Mouse (Mus musculus) CH12.LX (cell line): ENCODE data around the gene B3glct. TPM values are rescaled to one million over a fixed set of nuclear protein-coding genes. Genes with fewer than 3 reads are reported as not detected.

Experiments
- DNase-seq: peaks from one replicate; pipeline ENCODE4 v3.0.0-alpha.2; 2013; ENCODE audit errors: extremely low read depth
- H3K27ac ChIP-seq: 2 replicates; pipeline ENCODE4 v1.5.1; 2012; ENCODE audit warnings: low read depth, mild to moderate bottlenecking, control low read depth, moderate library complexity; ENCODE audit not compliant: insufficient read depth
- H3K27me3 ChIP-seq: replicated peaks from 2 replicates; pipeline ENCODE3; 2012; ENCODE audit warnings: inconsistent platforms
- H3K36me3 ChIP-seq, 2 experiments: replicated peaks in 1 of 2; 2 replicates each; pipeline versions ENCODE3 to v1.6.1; 2012; ENCODE audit warnings: inconsistent platforms in 1 of 2, low read length in 1 of 2, mild to moderate bottlenecking in 1 of 2, mixed read lengths in 1 of 2, moderate library complexity in 1 of 2; ENCODE audit not compliant: control insufficient read depth in 1 of 2, insufficient read depth in 1 of 2
- H3K4me1 ChIP-seq, 2 experiments: 2 replicates each; pipeline ENCODE4 v1.6.1; 2012; ENCODE audit warnings: inconsistent platforms in 1 of 2, moderate library complexity in 1 of 2; ENCODE audit not compliant: insufficient read depth in 2 of 2, control insufficient read depth in 1 of 2
- H3K4me2 ChIP-seq: 2 replicates; pipeline ENCODE4 v1.6.1; 2012; ENCODE audit warnings: low read depth, mild to moderate bottlenecking, control low read depth; ENCODE audit not compliant: poor library complexity, insufficient read depth, severe bottlenecking
- H3K4me3 ChIP-seq, 3 experiments: fragments of 150-350 bp in 1 of 3; sonication (generic) in 1 of 3; replicated peaks in 1 of 3; 2 replicates each; pipeline versions ENCODE3 to v1.5.1; 2011 to 2012; ENCODE audit warnings: low read depth in 2 of 3, low read length in 2 of 3, mild to moderate bottlenecking in 2 of 3, moderate library complexity in 2 of 3, control low read depth in 1 of 3, improper control_type of control experiment in 1 of 3, inconsistent platforms in 1 of 3, mixed read lengths in 1 of 3; ENCODE audit not compliant: poor library complexity in 1 of 3
- H3K79me2 ChIP-seq: replicated peaks from 2 replicates; pipeline ENCODE4 v1.6.1; 2012; ENCODE audit warnings: mild to moderate bottlenecking, moderate library complexity; ENCODE audit not compliant: control insufficient read depth, poor library complexity, insufficient read depth, severe bottlenecking; ENCODE audit errors: extremely low read depth
- H3K9ac ChIP-seq: 2 replicates; pipeline ENCODE4 v1.6.1; 2012; ENCODE audit warnings: low read depth, mild to moderate bottlenecking, control low read depth, moderate library complexity; ENCODE audit not compliant: insufficient read depth
- H3K9me3 ChIP-seq: replicated peaks from 2 replicates; pipeline ENCODE3; 2012; ENCODE audit warnings: low read length, inconsistent platforms, mixed read lengths
- CHD1 ChIP-seq: IDR thresholded peaks from 2 replicates; pipeline ENCODE4 v1.6.1; 2012; ENCODE audit warnings: low read depth, low read length, improper control_type of control experiment, inconsistent platforms
- CTCF ChIP-seq, 2 experiments: IDR thresholded peaks in 1 of 2; conservative IDR thresholded peaks in 1 of 2; 2 replicates each; pipeline ENCODE4 v1.5.1; 2011 to 2012; ENCODE audit warnings: low read depth in 2 of 2, low read length in 2 of 2, improper control_type of control experiment in 1 of 2, inconsistent platforms in 1 of 2, mild to moderate bottlenecking in 1 of 2, moderate library complexity in 1 of 2
- ELF1 ChIP-seq: IDR thresholded peaks from 2 replicates; pipeline ENCODE4 v1.6.1; 2014; ENCODE audit warnings: low read depth, mild to moderate bottlenecking, inconsistent platforms, low read length, improper control_type of control experiment
- EP300 ChIP-seq: IDR thresholded peaks from 2 replicates; pipeline ENCODE4 v1.6.1; 2011; ENCODE audit warnings: low read length, improper control_type of control experiment
- GABPA ChIP-seq: IDR thresholded peaks from 2 replicates; pipeline ENCODE4 v1.6.1; 2012; ENCODE audit warnings: low read depth, low read length, improper control_type of control experiment, inconsistent platforms; ENCODE audit not compliant: insufficient replicate concordance
- HCFC1 ChIP-seq: IDR thresholded peaks from 2 replicates; pipeline ENCODE4 v1.6.1; 2012; ENCODE audit warnings: low read depth, mild to moderate bottlenecking, inconsistent platforms, low read length, improper control_type of control experiment
- JUND ChIP-seq: conservative IDR thresholded peaks from 2 replicates; pipeline ENCODE4 v1.6.1; 2011; ENCODE audit warnings: low read depth, low read length, improper control_type of control experiment
- KAT2A ChIP-seq: IDR thresholded peaks from 2 replicates; pipeline ENCODE4 v1.6.1; 2012; ENCODE audit warnings: low read length, improper control_type of control experiment, inconsistent platforms; ENCODE audit not compliant: insufficient replicate concordance
- MAX ChIP-seq: IDR thresholded peaks from 2 replicates; pipeline ENCODE4 v1.6.1; 2011; ENCODE audit warnings: low read length, improper control_type of control experiment
- MAZ ChIP-seq: IDR thresholded peaks from 2 replicates; pipeline ENCODE4 v1.6.1; 2012; ENCODE audit warnings: low read depth, mild to moderate bottlenecking, inconsistent platforms, low read length, improper control_type of control experiment, moderate library complexity
- MEF2A ChIP-seq: IDR thresholded peaks from 2 replicates; pipeline ENCODE4 v1.6.1; 2014; ENCODE audit warnings: low read depth, mild to moderate bottlenecking, inconsistent platforms, low read length, improper control_type of control experiment, borderline replicate concordance
- MYC ChIP-seq: IDR thresholded peaks from 2 replicates; pipeline ENCODE4 v1.6.1; 2011; ENCODE audit warnings: low read depth, mild to moderate bottlenecking, improper control_type of control experiment, low read length
- NELFE ChIP-seq: IDR thresholded peaks from 2 replicates; pipeline ENCODE4 v1.6.1; 2011; ENCODE audit warnings: low read depth, low read length, improper control_type of control experiment
- NRF1 ChIP-seq: IDR thresholded peaks from 2 replicates; pipeline ENCODE4 v1.6.1; 2014; ENCODE audit warnings: low read depth, mild to moderate bottlenecking, inconsistent platforms, low read length, improper control_type of control experiment, moderate library complexity
- PAX5 ChIP-seq: IDR thresholded peaks from 2 replicates; pipeline ENCODE4 v1.6.1; 2012; ENCODE audit warnings: low read length, inconsistent platforms, mixed read lengths
- SIN3A ChIP-seq: IDR thresholded peaks from 2 replicates; pipeline ENCODE4 v1.6.1; 2012; ENCODE audit warnings: low read length, improper control_type of control experiment, inconsistent platforms
- TCF12 ChIP-seq: IDR thresholded peaks from 2 replicates; pipeline ENCODE4 v1.6.1; 2014; ENCODE audit warnings: low read depth, mild to moderate bottlenecking, inconsistent platforms, low read length, improper control_type of control experiment
- USF2 ChIP-seq: conservative IDR thresholded peaks from 2 replicates; pipeline ENCODE4 v1.6.1; 2011; ENCODE audit warnings: low read depth, low read length, improper control_type of control experiment
- ZMIZ1 ChIP-seq: IDR thresholded peaks from 2 replicates; pipeline ENCODE4 v1.6.1; 2012; ENCODE audit warnings: low read depth, mild to moderate bottlenecking, inconsistent platforms, low read length, improper control_type of control experiment
- dilution Hi-C: fragments of 300-500 bp; cut with MboI; formaldehyde crosslinking; loops from 2 replicates; pipeline ENCODE4 v1.14.3; 2020; ENCODE audit warnings: low sequenced_read_pairs; ENCODE audit not compliant: extremely low pct_unique_long_range_greater_than_20kb, extremely low pct_ligation_motif_present
- in situ Hi-C: fragments of 300-500 bp; cut with MboI; formaldehyde crosslinking; loops from 3 replicates; pipeline ENCODE4 v1.14.3; 2019; ENCODE audit warnings: low sequenced_read_pairs, low pct_ligation_motif_present, low pct_unique_long_range_greater_than_20kb, mixed read lengths
- polyA plus RNA-seq: library from polyadenylated mRNA; unstranded; fragments of >175 nt; gene quantifications from 2 replicates; pipeline ENCODE4 v1.2.1, GENCODE M21; 2012; ENCODE audit warnings: low read depth; ENCODE audit not compliant: insufficient read length
- total RNA-seq, 2 experiments: library from RNA; depleted of rRNA; stranded (reverse); fragments of 300-350 nt in 1 of 2; fragments of >200 nt in 1 of 2; gene quantifications; 2 replicates each; pipeline ENCODE4 v1.2.3; 2012 to 2014

The B3glct gene
- total and polyA plus RNA-seq, 3 experiments, result 0.38 to 2.1 (median 1.3) TPM

DNA sequence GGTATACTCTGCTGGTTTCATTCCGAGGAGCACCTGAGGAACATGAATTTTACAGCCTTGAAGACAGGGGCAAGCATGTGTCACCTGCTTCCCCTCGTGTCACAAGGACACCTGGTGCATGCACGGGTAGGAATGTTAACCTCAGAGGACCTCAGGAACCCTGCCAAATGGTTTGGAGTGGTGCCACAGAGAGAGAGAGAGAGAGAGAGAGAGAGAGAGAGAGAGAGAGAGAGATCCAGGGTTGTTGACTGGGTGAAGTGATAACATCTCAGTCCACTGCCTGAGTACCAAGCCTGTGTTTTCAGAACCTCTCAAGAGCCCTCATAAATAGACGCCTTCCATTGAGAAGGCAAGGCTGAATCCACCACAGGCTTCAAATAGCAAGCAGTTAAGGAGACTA lies 29.8 kb upstream of the B3glct start:
- no peak overlapping the region for H3K4me3 ChIP-seq
- DNase-seq, result no peak
- peaks cover 4% of the 10 kb centered on the region for H3K9me3 ChIP-seq
- H3K4me1 ChIP-seq, result peaks cover 0 to 20% of the 10 kb centered on the region in 2 experiments; a peak in 1 of 4 replicates
- no peak overlapping the region for H3K4me2 ChIP-seq
- in situ Hi-C loops, result no loop called here
- no peak overlapping the region for H3K9ac ChIP-seq
- TF ChIP-seq ELF1 (no peak), CTCF (conservative IDR thresholded peaks at IDR 0.05 in 1 of 2, IDR thresholded peaks at IDR 0.05 in 1 of 2; ENCODE audit: low read depth in 2 of 2, low read length in 2 of 2) (no peak), PAX5 (no peak), NELFE (no peak), CHD1 (no peak), MAX (no peak), TCF12 (no peak), NRF1 (no peak), SIN3A (no peak), KAT2A (no peak), HCFC1 (no peak), MAZ (no peak), ZMIZ1 (no peak)
- dilution Hi-C loops, result no loop called here
- no peak overlapping the region for H3K27ac ChIP-seq
- no peaks in the 10 kb centered on the region; the same call in 1 of the 2 replicates for H3K79me2 ChIP-seq
- H3K27me3 ChIP-seq, result no peaks in the 10 kb centered on the region
- H3K36me3 ChIP-seq, result peaks cover 0 to 17% of the 10 kb centered on the region in 2 experiments

DNA sequence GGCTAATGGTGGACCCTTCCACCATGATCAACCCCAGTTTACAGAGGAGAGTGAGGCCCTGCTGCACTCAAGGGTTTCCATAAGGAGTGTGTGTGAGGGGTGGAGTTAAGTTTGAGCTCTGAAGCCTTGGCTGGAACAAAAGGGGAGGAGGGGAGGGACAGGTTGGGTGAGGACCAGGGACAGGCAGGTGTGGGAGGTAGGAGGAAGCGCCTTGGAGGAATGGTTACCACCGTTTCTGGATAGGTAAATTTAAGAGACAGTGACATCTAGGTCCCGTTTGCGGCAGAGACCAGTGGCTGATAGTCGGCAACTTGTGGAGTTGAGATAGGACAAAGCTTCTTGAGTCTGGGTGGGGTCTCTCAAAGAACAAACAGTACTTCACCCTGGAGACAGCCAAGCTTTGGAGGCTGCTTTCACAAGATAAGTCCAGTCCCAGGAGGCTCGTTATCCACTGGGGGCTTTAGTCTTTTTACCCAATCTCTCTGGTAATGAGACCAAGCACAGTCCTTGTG lies 29.1 kb upstream of the B3glct start:
- Histone ChIP-seq H3K4me2 (no peak overlapping the region), H3K27ac (no peak overlapping the region), H3K27me3 (no peaks in the 10 kb centered on the region), H3K4me3 (no peak overlapping the region), H3K9ac (no peak overlapping the region), H3K79me2 (no peaks in the 10 kb centered on the region), H3K36me3 (peaks cover 0 to 17% of the 10 kb centered on the region in 2 experiments), H3K9me3 (peaks cover 6% of the 10 kb centered on the region), H3K4me1 (peaks cover 0 to 13% of the 10 kb centered on the region in 2 experiments; a peak in 1 of 4 replicates)
- no peak for DNase-seq
- in situ Hi-C loops (no loop called here), dilution Hi-C loops (no loop called here)
- no peak for TF ChIP-seq MEF2A
- no peak for TF ChIP-seq GABPA
- no peak for TF ChIP-seq ELF1
- no peak for TF ChIP-seq MAZ
- no peak for TF ChIP-seq CTCF (conservative IDR thresholded peaks at IDR 0.05 in 1 of 2, IDR thresholded peaks at IDR 0.05 in 1 of 2; ENCODE audit: low read depth in 2 of 2, low read length in 2 of 2)
- no peak for TF ChIP-seq MYC
- TF ChIP-seq MAX, result no peak
- no peak for TF ChIP-seq JUND
- no peak for TF ChIP-seq CHD1
- TF ChIP-seq USF2, result no peak
- no peak for TF ChIP-seq SIN3A
- TF ChIP-seq EP300, result no peak
- no peak for TF ChIP-seq HCFC1
- TF ChIP-seq NELFE, result no peak
